Mouse (Mus musculus): ENCODE data around the gene Runx1.

Runx1 gene

GRCm38 (mm10) chr16:92744172-92744777, 81.7 kb downstream of the Runx1 start:
- no peak for DNase-seq

- DNase-seq = no peak
Observed at GRCm38 (mm10) chr16:92743755-92744154, 82.2 kb downstream of the Runx1 start.

- no peak for DNase-seq
Observed at GRCm38 (mm10) chr16:92741342-92741741, 84.6 kb downstream of the Runx1 start.

GRCm38 (mm10) chr16:92740541-92740940, 85.4 kb downstream of the Runx1 start:
- DNase-seq = no peak

- DNase-seq = no peak
Observed at GRCm38 (mm10) chr16:92739997-92740396, 86.0 kb downstream of the Runx1 start.

- no peak for DNase-seq
Observed at GRCm38 (mm10) chr16:92739071-92739793, 86.7 kb downstream of the Runx1 start.

GRCm38 (mm10) chr16:92738476-92739010, 87.4 kb downstream of the Runx1 start:
- no peak for DNase-seq

- no peak for DNase-seq
Observed at GRCm38 (mm10) chr16:92726870-92727269, 99.1 kb downstream of the Runx1 start.

- DNase-seq = peak in 1 of 2 experiments; percentile 10
Observed at GRCm38 (mm10) chr16:92724526-92724925, 101.4 kb downstream of the Runx1 start.

GRCm38 (mm10) chr16:92720678-92721077, 105.3 kb downstream of the Runx1 start:
- DNase-seq = no peak

- DNase-seq = no peak
Observed at GRCm38 (mm10) chr16:92719725-92720124, 106.2 kb downstream of the Runx1 start.

GRCm38 (mm10) chr16:92715599-92716483, 110.1 kb downstream of the Runx1 start:
- DNase-seq = no peak

GRCm38 (mm10) chr16:92710161-92710560, 115.8 kb downstream of the Runx1 start:
- DNase-seq = no peak

GRCm38 (mm10) chr16:92708718-92709117, 117.2 kb downstream of the Runx1 start:
- DNase-seq = peak; percentile 52 to 58

- DNase-seq = no peak
Observed at GRCm38 (mm10) chr16:92707712-92708111, 118.2 kb downstream of the Runx1 start.

GRCm38 (mm10) chr16:92707146-92707545, 118.8 kb downstream of the Runx1 start:
- no peak for DNase-seq

- DNase-seq = no peak
Observed at GRCm38 (mm10) chr16:92705564-92706458, 120.1 kb downstream of the Runx1 start.

GRCm38 (mm10) chr16:92703850-92704249, 122.1 kb downstream of the Runx1 start:
- DNase-seq = no peak

GRCm38 (mm10) chr16:92699531-92700397, 126.2 kb downstream of the Runx1 start:
- no peak for DNase-seq

- peak; percentile 92 to 93 for DNase-seq
Observed at GRCm38 (mm10) chr16:92698612-92698998, 127.3 kb downstream of the Runx1 start.

All from B cell, adult 2 months (primary cell).